Comparison of ENCODE assay signal across 9 mouse cellular contexts in genomic region chr9:72660911-72661310, GRCm38 (mm10). TPM values are rescaled to one million over a fixed set of nuclear protein-coding genes. Genes with fewer than 3 reads are reported as not detected.
DNase-seq lines count a peak whose midpoint lies in the region; ATAC-seq and TF ChIP-seq lines count a peak whose summit lies in the region.
"Had no signal": no experiment of that assay in that cellular context is flagged by ENCODE, and none has a peak within 500 bp of the region (broad histone marks: within the 10 kb centered on the region; RNA-seq: fewer than 3 reads in every experiment).

No protein-coding gene starts in this region.

- H3K4me1 ChIP-seq in heart, adult 2 months (ENCODE audit: control insufficient read depth, insufficient read depth, low read length), result peaks cover 18% of the 10 kb centered on the region
- peaks cover 11% of the 10 kb centered on the region for H3K4me1 ChIP-seq in forebrain, postnatal 0 days (ENCODE audit: insufficient read depth)
- peaks cover 31 to 33% of the 10 kb centered on the region in 2 experiments for H3K4me1 ChIP-seq in liver, embryonic 14.5 days (replicated peaks; ENCODE audit: control insufficient read depth in 2 of 2, insufficient read depth in 2 of 2, low read length in 1 of 2)
- H3K4me1 ChIP-seq in thymus, adult 2 months (replicated peaks; ENCODE audit: control insufficient read depth, insufficient read depth, low read length), result peaks cover 17% of the 10 kb centered on the region

- TF ChIP-seq EP300 in heart, adult 2 months (IDR thresholded peaks at IDR 0.05; ENCODE audit: insufficient read depth, low read depth, low read length), result no peak
- no peak for TF ChIP-seq EP300 in liver, embryonic 14.5 days (IDR thresholded peaks at IDR 0.05; ENCODE audit: low read depth)

- H3K27ac ChIP-seq in heart, adult 2 months, result peak overlapping the region; percentile 99
- H3K27ac ChIP-seq in forebrain, postnatal 0 days (ENCODE audit: low read depth, low read length), result peak overlapping the region; percentile 100; the same call in 1 of the 2 replicates
- peak overlapping the region; percentile 51 for H3K27ac ChIP-seq in liver, embryonic 14.5 days
- no peak overlapping the region for H3K27ac ChIP-seq in thymus, adult 2 months (ENCODE audit: control insufficient read depth, insufficient read depth, low read length)

- no peak for DNase-seq in heart, adult 2 months
- DNase-seq in heart, postnatal 4 days, result no peak
- DNase-seq in 416B (ENCODE audit: low read depth), result peak; percentile 42
- no peak for DNase-seq in forebrain, postnatal 0 days
- no peak for DNase-seq in liver, embryonic 14.5 days (ENCODE audit: low read depth in 3 of 3, low spot score in 3 of 3)
- no peak for DNase-seq in frontal cortex, postnatal 25 days (ENCODE audit: low spot score in 2 of 2)
- no peak for DNase-seq in thymus, adult 2 months
- no peak for DNase-seq in B cell, adult 2 months

- no peaks in the 10 kb centered on the region for H3K9me3 ChIP-seq in forebrain, postnatal 0 days (ENCODE audit: low read length)
- no peaks in the 10 kb centered on the region for H3K9me3 ChIP-seq in liver, embryonic 14.5 days (ENCODE audit: control insufficient read depth, low read length)
- H3K9me3 ChIP-seq: megakaryocyte, embryonic 14.5 days had no signal

- TF ChIP-seq CTCF in heart, adult 2 months (IDR thresholded peaks at IDR 0.05), result no peak
- no peak for TF ChIP-seq CTCF in forebrain, postnatal 0 days (IDR thresholded peaks at IDR 0.05; ENCODE audit: low read depth)
- no peak for TF ChIP-seq CTCF in liver, embryonic 14.5 days (IDR thresholded peaks at IDR 0.05; ENCODE audit: low read depth)
- no peak for TF ChIP-seq CTCF in thymus, adult 2 months (IDR thresholded peaks at IDR 0.05; ENCODE audit: borderline replicate concordance, control insufficient read depth, extremely low read depth, insufficient read depth, low read length, poor library complexity)

- no peak overlapping the region for H3K4me3 ChIP-seq in heart, adult 2 months
- no peak overlapping the region for H3K4me3 ChIP-seq in forebrain, postnatal 0 days (ENCODE audit: low read depth, low read length)
- H3K4me3 ChIP-seq in liver, embryonic 14.5 days (ENCODE audit: insufficient read depth in 1 of 2, low read depth in 2 of 2, low read length in 2 of 2), result peak overlapping the region in 1 of 2 experiments; percentile 10; a peak in 1 of 4 replicates
- no peak overlapping the region for H3K4me3 ChIP-seq in thymus, adult 2 months (ENCODE audit: control insufficient read depth, insufficient read depth, low read length)

- H3K27me3 ChIP-seq in heart, adult 2 months (ENCODE audit: control insufficient read depth, insufficient read depth, low read length), result no peaks in the 10 kb centered on the region
- H3K27me3 ChIP-seq in forebrain, postnatal 0 days (ENCODE audit: insufficient read depth, low read length), result no peaks in the 10 kb centered on the region
- H3K27me3 ChIP-seq in liver, embryonic 14.5 days (ENCODE audit: control insufficient read depth, insufficient read depth, low read length), result no peaks in the 10 kb centered on the region
- no peaks in the 10 kb centered on the region for H3K27me3 ChIP-seq in thymus, adult 2 months (ENCODE audit: control insufficient read depth, insufficient read depth, low read length)
- H3K27me3 ChIP-seq: megakaryocyte, embryonic 14.5 days had no signal

- intact Hi-C loops in heart, adult 2 months (cut with DNase I), result no loop called here

- no peak for TF ChIP-seq POLR2A in heart, adult 2 months (IDR thresholded peaks at IDR 0.05; ENCODE audit: insufficient read depth, low read depth, low read length)
- no peak for TF ChIP-seq POLR2A in thymus, adult 2 months (IDR thresholded peaks at IDR 0.05; ENCODE audit: control insufficient read depth, extremely low read depth, insufficient read depth, low read length, poor library complexity)

- ATAC-seq in forebrain, postnatal 0 days, result no peak
- ATAC-seq in liver, embryonic 14.5 days (ENCODE audit: insufficient read depth), result no peak

- H3K9ac ChIP-seq in heart, adult 2 months (ENCODE audit: low read depth, low read length), result no peak overlapping the region
- H3K9ac ChIP-seq in forebrain, postnatal 0 days, result no peak overlapping the region
- no peak overlapping the region for H3K9ac ChIP-seq in liver, embryonic 14.5 days (replicated peaks)

- H3K79me2 ChIP-seq in heart, adult 2 months (replicated peaks; ENCODE audit: control insufficient read depth, insufficient read depth, low read length), result 0 out of 2 replicates have a peak, but pooled peaks cover 2% of the 10 kb centered on the region

- peaks cover 16% of the 10 kb centered on the region for H3K36me3 ChIP-seq in heart, adult 2 months (ENCODE audit: control insufficient read depth, insufficient read depth, low read length)
- H3K36me3 ChIP-seq in forebrain, postnatal 0 days (ENCODE audit: insufficient read depth), result no peaks in the 10 kb centered on the region
- peaks cover 11% of the 10 kb centered on the region for H3K36me3 ChIP-seq in liver, embryonic 14.5 days (replicated peaks; ENCODE audit: control insufficient read depth, insufficient read depth, low read depth)
- H3K36me3 ChIP-seq in thymus, adult 2 months (ENCODE audit: control insufficient read depth, insufficient read depth, low read length), result no peaks in the 10 kb centered on the region

- 61% methylated on average over 1 of the region's 1 CpGs for WGBS in heart, adult 2 months
- WGBS in forebrain, postnatal 0 days, result 44% methylated on average over 1 of the region's 1 CpGs
- 34% methylated on average over 1 of the region's 1 CpGs for WGBS in liver, embryonic 14.5 days (ENCODE audit: insufficient replicate concordance)
- 90% methylated on average over 1 of the region's 1 CpGs for WGBS in thymus, adult 2 months

- H3K4me2 ChIP-seq in forebrain, postnatal 0 days (ENCODE audit: low read depth), result no peak overlapping the region
- peak overlapping the region; percentile 94 for H3K4me2 ChIP-seq in liver, embryonic 14.5 days (ENCODE audit: low read depth)

RNA-seq across cellular contexts. Expression of gene Nedd4, which starts 1.2 kb away (rescaled TPM):
- total RNA-seq in heart, adult 2 months (2021), result 100 to 1,000 TPM; 317 to 357 TPM
- polyA plus RNA-seq in heart, adult 2 months (2012; rRNA removed), result 129 and 289 TPM in 2 replicates
- total RNA-seq in heart, postnatal 4 days (2021), result 100 to 1,000 TPM; 610 to 637 TPM
- total RNA-seq in forebrain, postnatal 0 days (2014; rRNA removed), result 391 and 472 TPM in 2 replicates
- polyA plus RNA-seq in forebrain, postnatal 0 days (2015; fragmentation: Nextera tagmentation; extraction: Ambion mirVana), result 180 and 278 TPM in 2 replicates
- polyA plus RNA-seq in liver, embryonic 14.5 days (2012; rRNA removed), result 63.8 and 87.8 TPM in 2 replicates
- polyA plus RNA-seq in liver, embryonic 14.5 days (2014; fragmentation: Nextera tagmentation; extraction: Ambion mirVana), result 86.9 and 98.6 TPM in 2 replicates
- polyA plus RNA-seq in thymus, adult 2 months (2012; rRNA removed), result 71.7 and 80.4 TPM in 2 replicates
